Mouse (Mus musculus): ENCODE data around the gene Polr3h. TPM values are rescaled to one million over a fixed set of nuclear protein-coding genes. Genes with fewer than 3 reads are reported as not detected.

The Polr3h gene
- total and polyA plus RNA-seq, 3 experiments, result 40.5 to 224 (median 59.3) TPM

DNA sequence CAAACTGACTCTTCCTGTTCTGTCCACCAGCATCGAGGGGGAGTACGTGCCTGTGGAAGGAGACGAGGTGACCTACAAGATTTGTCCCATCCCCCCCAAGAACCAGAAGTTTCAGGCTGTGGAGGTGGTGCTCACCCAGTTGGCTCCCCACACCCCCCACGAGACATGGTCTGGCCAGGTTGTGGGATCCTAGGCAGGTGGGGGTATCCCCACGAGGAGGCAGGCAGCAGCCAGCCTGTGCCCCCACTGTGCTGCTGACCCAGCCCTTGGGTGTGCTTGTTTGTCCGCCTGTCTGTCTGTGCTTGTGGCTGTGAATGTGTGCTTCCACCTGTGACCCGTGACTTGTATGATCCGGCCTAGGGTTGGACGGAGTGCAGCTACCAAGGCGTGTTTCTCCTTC is 23.0 kb upstream of the Polr3h start:
- dilution Hi-C loops (cut with MboI; ENCODE audit: extremely low pct_ligation_motif_present, extremely low pct_unique_long_range_greater_than_20kb, low sequenced_read_pairs), result no loop called here
- TF ChIP-seq CTCF (conservative IDR thresholded peaks at IDR 0.05 in 1 of 2, IDR thresholded peaks at IDR 0.05 in 1 of 2; ENCODE audit: low read depth in 2 of 2, low read length in 2 of 2), result no peak
- no peak for TF ChIP-seq KAT2A (IDR thresholded peaks at IDR 0.05; ENCODE audit: insufficient replicate concordance, low read length)
- TF ChIP-seq MAX (IDR thresholded peaks at IDR 0.05; ENCODE audit: low read length), result no peak
- TF ChIP-seq RCOR1 (conservative IDR thresholded peaks at IDR 0.05; ENCODE audit: low read depth, low read length), result no peak
- no peak for TF ChIP-seq ELF1 (IDR thresholded peaks at IDR 0.05; ENCODE audit: low read depth, low read length)
- no peak for TF ChIP-seq POLR2A (IDR thresholded peaks at IDR 0.05; ENCODE audit: low read depth, low read length)
- no peak for TF ChIP-seq USF1 (IDR thresholded peaks at IDR 0.05; ENCODE audit: low read depth, low read length)
- no peaks in the 10 kb centered on the region for H3K27me3 ChIP-seq (replicated peaks)
- H3K27ac ChIP-seq (ENCODE audit: insufficient read depth, low read depth), result no peak overlapping the region
- peaks cover 36 to 52% of the 10 kb centered on the region in 2 experiments for H3K36me3 ChIP-seq (replicated peaks in 1 of 2; ENCODE audit: control insufficient read depth in 1 of 2, insufficient read depth in 1 of 2, low read length in 1 of 2)
- no peaks in the 10 kb centered on the region for H3K79me2 ChIP-seq (replicated peaks; ENCODE audit: control insufficient read depth, extremely low read depth, insufficient read depth, poor library complexity, severe bottlenecking)
- no peak overlapping the region for H3K4me3 ChIP-seq (replicated peaks in 1 of 3; ENCODE audit: low read depth in 2 of 3, low read length in 2 of 3, poor library complexity in 1 of 3)
- H3K4me1 ChIP-seq (ENCODE audit: control insufficient read depth in 1 of 2, insufficient read depth in 2 of 2), result peaks cover 13 to 21% of the 10 kb centered on the region in 2 experiments
- H3K4me2 ChIP-seq (ENCODE audit: insufficient read depth, low read depth, poor library complexity, severe bottlenecking), result no peak overlapping the region
- in situ Hi-C loops (cut with MboI; ENCODE audit: low pct_ligation_motif_present, low pct_unique_long_range_greater_than_20kb, low sequenced_read_pairs), result no loop called here
- no peak for DNase-seq (ENCODE audit: extremely low read depth)
- H3K9ac ChIP-seq (ENCODE audit: insufficient read depth, low read depth), result no peak overlapping the region
- peaks cover 5% of the 10 kb centered on the region for H3K9me3 ChIP-seq (replicated peaks; ENCODE audit: low read length)

DNA sequence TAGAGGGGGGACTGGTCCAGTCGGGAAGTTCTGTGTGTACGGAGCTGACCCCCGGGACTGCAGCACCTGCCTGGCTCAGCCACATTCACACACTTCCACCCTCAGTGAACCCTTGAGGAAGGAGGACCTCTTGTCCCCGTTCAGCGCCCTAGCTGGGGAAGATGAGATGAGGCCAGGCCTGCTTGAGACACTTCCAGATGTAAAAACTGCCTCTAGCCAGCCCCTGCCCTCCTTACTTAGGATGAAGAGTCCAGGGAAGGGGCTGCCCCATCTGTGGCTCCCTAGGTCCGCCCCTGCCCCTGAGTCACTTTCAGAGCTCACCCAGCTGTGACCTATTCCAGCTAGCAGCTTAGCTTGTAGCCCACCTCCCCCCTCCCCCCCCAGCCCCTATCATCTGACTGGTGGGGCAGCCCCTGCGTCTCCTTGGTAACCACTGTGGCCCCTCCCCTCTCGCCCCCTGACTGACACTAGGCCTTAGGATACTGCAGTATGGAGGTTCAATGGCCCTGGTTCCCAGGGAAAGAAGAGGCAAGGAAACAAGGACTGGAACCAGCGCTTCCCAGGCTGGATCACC is 17.2 kb upstream of the Polr3h start:
- Histone ChIP-seq H3K9me3 (replicated peaks; ENCODE audit: low read length) (peaks cover 5% of the 10 kb centered on the region), H3K4me1 (ENCODE audit: control insufficient read depth in 1 of 2, insufficient read depth in 2 of 2) (peaks cover 15 to 39% of the 10 kb centered on the region in 2 experiments), H3K27ac (ENCODE audit: insufficient read depth, low read depth) (peak overlapping the region; percentile 71; the same call in 1 of the 2 replicates), H3K27me3 (replicated peaks) (no peaks in the 10 kb centered on the region), H3K36me3 (replicated peaks in 1 of 2; ENCODE audit: control insufficient read depth in 1 of 2, insufficient read depth in 1 of 2, low read length in 1 of 2) (no peaks in the 10 kb centered on the region), H3K79me2 (replicated peaks; ENCODE audit: control insufficient read depth, extremely low read depth, insufficient read depth, poor library complexity, severe bottlenecking) (no peaks in the 10 kb centered on the region), H3K4me2 (ENCODE audit: insufficient read depth, low read depth, poor library complexity, severe bottlenecking) (peak overlapping the region; percentile 65), H3K4me3 (replicated peaks in 1 of 3; ENCODE audit: low read depth in 2 of 3, low read length in 2 of 3, poor library complexity in 1 of 3) (peak overlapping the region; percentile 22 to 42 (median 23)), H3K9ac (ENCODE audit: insufficient read depth, low read depth) (no peak overlapping the region)
- dilution Hi-C loops (cut with MboI; ENCODE audit: extremely low pct_ligation_motif_present, extremely low pct_unique_long_range_greater_than_20kb, low sequenced_read_pairs), result no loop called here
- TF ChIP-seq GABPA (IDR thresholded peaks at IDR 0.05; ENCODE audit: insufficient replicate concordance, low read depth, low read length), result no peak
- TF ChIP-seq ETS1 (conservative IDR thresholded peaks at IDR 0.05; ENCODE audit: low read depth, low read length), result 0 out of 2 replicates have a peak, but pooled peaks have one; percentile 27
- TF ChIP-seq NRF1 (IDR thresholded peaks at IDR 0.05; ENCODE audit: low read depth, low read length), result no peak
- TF ChIP-seq UBTF (IDR thresholded peaks at IDR 0.05; ENCODE audit: low read depth, low read length), result no peak
- TF ChIP-seq MAX (IDR thresholded peaks at IDR 0.05; ENCODE audit: low read length), result no peak
- TF ChIP-seq HCFC1 (IDR thresholded peaks at IDR 0.05; ENCODE audit: low read depth, low read length), result no peak
- 0 out of 2 replicates have a peak, but pooled peaks have one; percentile 29 for TF ChIP-seq MEF2A (IDR thresholded peaks at IDR 0.05; ENCODE audit: borderline replicate concordance, low read depth, low read length)
- TF ChIP-seq MXI1 (IDR thresholded peaks at IDR 0.05; ENCODE audit: low read depth, low read length), result 0 out of 2 replicates have a peak, but pooled peaks have one; percentile 37
- no peak for TF ChIP-seq NELFE (IDR thresholded peaks at IDR 0.05; ENCODE audit: low read depth, low read length)
- 0 out of 2 replicates have a peak, but pooled peaks have one; percentile 18 for TF ChIP-seq TCF12 (IDR thresholded peaks at IDR 0.05; ENCODE audit: low read depth, low read length)
- TF ChIP-seq EP300 (IDR thresholded peaks at IDR 0.05; ENCODE audit: low read length), result no peak; the same call in 1 of the 2 replicates
- no peak for TF ChIP-seq ZMIZ1 (IDR thresholded peaks at IDR 0.05; ENCODE audit: low read depth, low read length)
- 0 out of 2 replicates have a peak, but pooled peaks have one; percentile 22 for TF ChIP-seq TBP (conservative IDR thresholded peaks at IDR 0.05; ENCODE audit: low read depth, low read length)
- peak; percentile 39; the same call in 1 of the 2 replicates for TF ChIP-seq IRF4 (IDR thresholded peaks at IDR 0.05; ENCODE audit: low read depth, low read length)
- no peak for TF ChIP-seq JUN (IDR thresholded peaks at IDR 0.05; ENCODE audit: insufficient read depth, low read depth, low read length)
- TF ChIP-seq MYC (IDR thresholded peaks at IDR 0.05; ENCODE audit: low read depth, low read length), result no peak
- TF ChIP-seq RAD21 (IDR thresholded peaks at IDR 0.05; ENCODE audit: low read depth, low read length), result no peak
- TF ChIP-seq POLR2AphosphoS2 (IDR thresholded peaks at IDR 0.05; ENCODE audit: low read depth, low read length), result no peak
- TF ChIP-seq BHLHE40 (IDR thresholded peaks at IDR 0.05; ENCODE audit: low read depth, low read length), result no peak
- TF ChIP-seq SIN3A (IDR thresholded peaks at IDR 0.05; ENCODE audit: low read length), result no peak
- in situ Hi-C loops (cut with MboI; ENCODE audit: low pct_ligation_motif_present, low pct_unique_long_range_greater_than_20kb, low sequenced_read_pairs), result no loop called here
- peak; percentile 93 for DNase-seq (ENCODE audit: extremely low read depth)

Measured in CH12.LX (cell line).